Mouse (Mus musculus) forebrain, embryonic 12.5 days (tissue): ENCODE results near the gene 1110059E24Rik. TPM values are rescaled to one million over a fixed set of nuclear protein-coding genes. Genes with fewer than 3 reads are reported as not detected.
A peak's percentile ranks its signal among the peaks of the same experiment; 100 is the strongest.

ENCODE experiments used
- ATAC-seq: fragments of 200-750 bp; cut with Nextera tagmentation; 2 replicates; pipeline ENCODE4 v1.8.0; 2017; ENCODE audit warnings: moderate TSS enrichment; ENCODE audit not compliant: low FRiP score
- H3K27ac ChIP-seq: fragments of 300-500 bp; sonication (generic); 2 replicates; pipeline ENCODE4 v1.5.1; 2016; ENCODE audit warnings: mild to moderate bottlenecking
- H3K27me3 ChIP-seq: fragments of 300-500 bp; sonication (generic); 2 replicates; pipeline ENCODE4 v1.6.1; 2016; ENCODE audit warnings: mild to moderate bottlenecking
- H3K36me3 ChIP-seq: fragments of 300-500 bp; sonication (generic); replicated peaks from 2 replicates; pipeline ENCODE4 v1.6.1; 2016; ENCODE audit warnings: mild to moderate bottlenecking
- H3K4me1 ChIP-seq: fragments of 300-500 bp; sonication (generic); 2 replicates; pipeline ENCODE4 v1.6.1; 2016
- H3K4me2 ChIP-seq: fragments of 300-500 bp; sonication (generic); 2 replicates; pipeline ENCODE4 v1.6.1; 2016; ENCODE audit warnings: mild to moderate bottlenecking, moderate library complexity
- H3K4me3 ChIP-seq: fragments of 300-500 bp; sonication (generic); replicated peaks from 2 replicates; pipeline ENCODE4 v1.5.1; 2016; ENCODE audit warnings: mild to moderate bottlenecking
- H3K9ac ChIP-seq: fragments of 300-500 bp; sonication (generic); 2 replicates; pipeline ENCODE4 v1.6.1; 2016; ENCODE audit warnings: mild to moderate bottlenecking
- H3K9me3 ChIP-seq: fragments of 300-500 bp; sonication (generic); 2 replicates; pipeline ENCODE4 v1.6.1; 2016
- WGBS: fragments of 180-500 bp; shearing (Covaris S2); methylation state at CpG from one replicate; pipeline ENCODE4 v1.1.7; 2016; 5-methylcytosine and 5-hydroxymethylcytosine counted together
- polyA plus RNA-seq: library from polyadenylated mRNA; unstranded; fragments of >200 nt; fragmentation: Nextera tagmentation; extraction: Ambion mirVana; gene quantifications from 2 replicates; pipeline ENCODE4 v1.2.1, GENCODE M21; 2016

1110059E24Rik gene
- polyA plus RNA-seq, 1 experiment from 2014 or later: 59.4 TPM

- H3K4me2 ChIP-seq: no peak overlapping the region
- H3K9me3 ChIP-seq: no peaks in the 10 kb centered on the region
- 3% methylated on average over 1 of the region's 1 CpGs for WGBS
- H3K4me1 ChIP-seq: peaks cover 4% of the 10 kb centered on the region
- H3K27ac ChIP-seq: no peak overlapping the region
- no peak overlapping the region for H3K4me3 ChIP-seq
- ATAC-seq: peak; percentile 52; the same call in 1 of the 2 replicates
- no peaks in the 10 kb centered on the region for H3K36me3 ChIP-seq
- H3K27me3 ChIP-seq: no peaks in the 10 kb centered on the region
- H3K9ac ChIP-seq: no peak overlapping the region
These were observed 88.3 kb downstream of the 1110059E24Rik start for GRCm38 (mm10) chr19:21564461-21564797.

DNA sequence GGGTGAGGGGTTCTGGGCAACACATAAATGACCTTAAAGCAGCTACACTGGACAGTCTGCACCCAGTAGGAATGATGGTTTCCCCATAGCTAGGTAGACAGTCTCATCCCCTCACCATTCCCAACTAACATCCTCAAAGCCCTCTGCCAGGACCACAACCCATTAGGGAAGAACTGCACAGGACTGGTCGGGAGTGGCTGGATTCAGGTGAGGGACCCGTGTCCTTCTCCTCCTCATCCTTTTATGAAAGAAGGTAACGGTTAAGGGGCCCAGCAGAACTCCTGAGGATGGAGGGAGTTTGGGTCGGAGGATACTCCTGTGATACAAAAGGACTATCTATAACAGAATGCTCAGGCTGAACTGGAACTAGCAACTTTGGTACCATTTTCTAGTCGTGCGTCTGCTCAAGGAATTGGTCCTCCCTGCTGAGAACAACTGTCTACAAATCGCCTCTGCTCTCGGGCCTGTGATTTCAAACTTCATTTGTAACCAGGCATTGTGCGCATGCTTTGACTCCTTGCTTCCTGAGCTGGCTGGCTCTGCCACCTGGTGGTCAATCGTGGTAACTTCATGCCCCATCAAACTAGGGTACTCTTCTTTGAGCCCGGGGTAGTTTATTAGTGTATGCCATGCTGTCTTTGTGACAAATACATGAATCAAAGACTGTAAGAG lies 88.9 kb downstream of the 1110059E24Rik start:
- H3K27ac ChIP-seq: no peak overlapping the region
- peaks cover 4% of the 10 kb centered on the region for H3K4me1 ChIP-seq
- H3K27me3 ChIP-seq: no peaks in the 10 kb centered on the region
- ATAC-seq: peak; percentile 89
- no peaks in the 10 kb centered on the region for H3K36me3 ChIP-seq
- 25% methylated on average over 11 of the region's 11 CpGs for WGBS
- H3K4me3 ChIP-seq: no peak overlapping the region
- H3K4me2 ChIP-seq: no peak overlapping the region
- no peaks in the 10 kb centered on the region for H3K9me3 ChIP-seq
- no peak overlapping the region for H3K9ac ChIP-seq

DNA sequence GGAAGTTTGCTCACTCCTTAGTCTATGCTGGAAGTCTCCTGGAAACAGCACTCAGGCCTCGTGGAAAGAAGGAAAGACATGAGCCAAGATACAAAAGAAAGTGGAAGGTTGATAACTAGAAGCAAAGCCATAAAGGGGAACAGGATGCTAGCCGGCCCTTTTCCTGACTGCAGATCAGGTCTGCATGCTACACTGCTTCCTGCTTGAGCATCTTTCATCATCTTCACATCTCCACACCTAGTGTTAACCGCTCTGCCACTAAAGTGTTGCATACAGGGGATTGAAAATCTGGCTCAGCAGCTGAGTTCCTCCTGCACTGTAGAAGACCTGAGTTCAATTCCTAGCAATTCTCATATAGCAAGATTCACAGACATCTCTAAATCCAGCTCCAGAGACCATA lies 89.8 kb downstream of the 1110059E24Rik start:
- Histone ChIP-seq H3K27me3 (no peaks in the 10 kb centered on the region), H3K36me3 (no peaks in the 10 kb centered on the region), H3K27ac (no peak overlapping the region), H3K9ac (no peak overlapping the region), H3K4me3 (no peak overlapping the region), H3K9me3 (no peaks in the 10 kb centered on the region), H3K4me2 (no peak overlapping the region), H3K4me1 (peaks cover 4% of the 10 kb centered on the region)
- no peak for ATAC-seq
- 85% methylated on average over 3 of the region's 3 CpGs for WGBS

DNA sequence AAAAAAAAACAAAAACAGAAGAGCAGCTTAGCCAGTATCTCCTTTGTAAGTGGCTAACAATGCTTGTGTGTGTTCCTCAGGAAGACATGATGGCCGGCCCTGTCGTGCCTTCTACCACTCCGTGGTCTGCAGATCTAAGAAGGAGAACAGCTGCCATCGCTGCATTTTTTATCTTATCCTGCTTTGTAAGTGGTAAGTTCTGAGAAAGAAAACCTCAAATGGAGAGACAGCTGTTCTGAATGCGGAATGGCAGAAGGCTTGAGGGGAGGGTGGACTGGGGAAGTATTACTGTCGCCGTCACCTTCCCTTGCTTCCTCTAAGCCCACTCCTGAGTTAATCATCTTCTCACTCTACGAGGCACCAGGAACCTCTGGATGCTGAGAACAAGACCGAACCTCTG lies 100.0 kb downstream of the 1110059E24Rik start:
- H3K4me2 ChIP-seq: no peak overlapping the region
- H3K36me3 ChIP-seq: no peaks in the 10 kb centered on the region
- no peaks in the 10 kb centered on the region for H3K4me1 ChIP-seq
- no peak for ATAC-seq
- 85% methylated on average over 9 of the region's 9 CpGs for WGBS
- H3K9ac ChIP-seq: no peak overlapping the region
- no peaks in the 10 kb centered on the region for H3K27me3 ChIP-seq
- H3K27ac ChIP-seq: no peak overlapping the region
- H3K9me3 ChIP-seq: no peaks in the 10 kb centered on the region
- no peak overlapping the region for H3K4me3 ChIP-seq

DNA sequence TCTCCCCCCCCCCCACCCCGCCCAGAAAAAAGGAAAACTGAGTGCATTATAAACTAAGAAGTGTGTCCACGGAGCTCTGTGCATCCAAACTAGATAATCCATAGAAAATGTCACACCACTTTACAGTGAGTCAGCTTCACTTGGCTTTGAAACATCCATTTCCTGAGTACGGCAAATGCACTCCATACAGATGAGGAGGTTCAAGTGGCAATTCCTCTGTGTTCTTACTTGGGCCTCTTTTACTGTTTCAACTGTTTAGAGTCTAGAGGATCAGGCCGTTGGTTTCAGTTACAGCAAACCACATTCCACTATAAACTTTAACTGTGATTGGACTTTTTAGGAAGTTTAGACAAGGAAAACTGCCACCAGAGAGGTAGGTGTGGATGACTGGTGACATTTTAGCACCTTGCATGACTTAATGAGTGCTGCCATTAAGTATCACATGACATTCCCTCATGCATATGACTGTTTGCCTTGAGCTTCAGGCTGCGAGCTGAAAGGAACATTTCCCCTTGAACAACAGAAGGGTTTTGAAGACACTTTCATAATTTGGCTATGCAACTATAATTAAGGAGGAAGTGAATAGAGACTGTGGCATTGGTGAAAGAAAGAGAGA lies 100.7 kb downstream of the 1110059E24Rik start:
- Histone ChIP-seq H3K4me3 (no peak overlapping the region), H3K4me1 (no peaks in the 10 kb centered on the region), H3K9ac (no peak overlapping the region), H3K4me2 (no peak overlapping the region), H3K36me3 (no peaks in the 10 kb centered on the region), H3K9me3 (no peaks in the 10 kb centered on the region), H3K27ac (no peak overlapping the region), H3K27me3 (no peaks in the 10 kb centered on the region)
- ATAC-seq: no peak
- WGBS: 81% methylated on average over 4 of the region's 5 CpGs

DNA sequence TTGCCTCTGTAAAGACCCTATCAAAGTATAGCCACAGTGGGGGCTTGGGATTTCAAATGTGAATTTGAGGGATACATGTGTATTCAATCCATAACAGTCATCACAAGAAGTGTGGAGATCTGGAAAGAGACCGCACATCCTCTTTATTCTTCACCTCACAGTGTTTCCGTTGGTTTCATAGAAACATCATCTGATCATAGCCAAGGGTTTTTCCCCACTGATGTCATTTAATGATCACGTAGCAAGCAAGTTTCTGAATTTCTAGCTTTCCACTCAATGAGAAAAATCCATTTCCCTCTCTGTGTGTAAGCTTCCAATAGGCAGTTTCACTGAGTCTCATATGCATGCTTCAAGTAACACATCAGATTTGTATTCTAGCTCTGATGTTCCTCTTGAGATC lies 103.1 kb downstream of the 1110059E24Rik start:
- H3K4me2 ChIP-seq: no peak overlapping the region
- no peaks in the 10 kb centered on the region for H3K4me1 ChIP-seq
- WGBS: 94% methylated on average over 3 of the region's 3 CpGs
- no peak for ATAC-seq
- no peaks in the 10 kb centered on the region for H3K27me3 ChIP-seq
- no peak overlapping the region for H3K4me3 ChIP-seq
- no peak overlapping the region for H3K9ac ChIP-seq
- H3K36me3 ChIP-seq: no peaks in the 10 kb centered on the region
- H3K27ac ChIP-seq: no peak overlapping the region
- H3K9me3 ChIP-seq: no peaks in the 10 kb centered on the region

- H3K36me3 ChIP-seq: no peaks in the 10 kb centered on the region
- no peak overlapping the region for H3K4me3 ChIP-seq
- no peaks in the 10 kb centered on the region for H3K4me1 ChIP-seq
- no peak for ATAC-seq
- 81% methylated on average over 3 of the region's 3 CpGs for WGBS
- no peak overlapping the region for H3K9ac ChIP-seq
- no peak overlapping the region for H3K4me2 ChIP-seq
- H3K9me3 ChIP-seq: no peaks in the 10 kb centered on the region
- no peak overlapping the region for H3K27ac ChIP-seq
- H3K27me3 ChIP-seq: no peaks in the 10 kb centered on the region
These were observed 103.8 kb downstream of the 1110059E24Rik start for GRCm38 (mm10) chr19:21548947-21549346.

- Histone ChIP-seq H3K9me3 (no peaks in the 10 kb centered on the region), H3K4me3 (no peak overlapping the region), H3K27me3 (no peaks in the 10 kb centered on the region), H3K4me1 (no peaks in the 10 kb centered on the region), H3K27ac (no peak overlapping the region), H3K9ac (no peak overlapping the region), H3K36me3 (no peaks in the 10 kb centered on the region), H3K4me2 (no peak overlapping the region)
- WGBS: 91% methylated on average over 3 of the region's 3 CpGs
- no peak for ATAC-seq
These were observed 115.7 kb downstream of the 1110059E24Rik start for GRCm38 (mm10) chr19:21537125-21537524.

Other genes starting within 250 kb of the 1110059E24Rik start
- gene Gda, start 179.5 kb downstream of the 1110059E24Rik start, polyA plus RNA-seq: 0.05 and 0.10 TPM in 2 replicates
- gene Abhd17b, start 209 bp upstream of the 1110059E24Rik start, polyA plus RNA-seq: 43.6 and 45.3 TPM in 2 replicates
- gene Cemip2, start 125.4 kb upstream of the 1110059E24Rik start, polyA plus RNA-seq: 88.7 and 89.2 TPM in 2 replicates